Mouse (Mus musculus): ENCODE results near the gene Sim2. TPM values are rescaled to one million over a fixed set of nuclear protein-coding genes. Genes with fewer than 3 reads are reported as not detected.

Gene Sim2
- total and polyA plus RNA-seq, 2 experiments from 2014 or later = 0.27 to 0.29 TPM

DNA sequence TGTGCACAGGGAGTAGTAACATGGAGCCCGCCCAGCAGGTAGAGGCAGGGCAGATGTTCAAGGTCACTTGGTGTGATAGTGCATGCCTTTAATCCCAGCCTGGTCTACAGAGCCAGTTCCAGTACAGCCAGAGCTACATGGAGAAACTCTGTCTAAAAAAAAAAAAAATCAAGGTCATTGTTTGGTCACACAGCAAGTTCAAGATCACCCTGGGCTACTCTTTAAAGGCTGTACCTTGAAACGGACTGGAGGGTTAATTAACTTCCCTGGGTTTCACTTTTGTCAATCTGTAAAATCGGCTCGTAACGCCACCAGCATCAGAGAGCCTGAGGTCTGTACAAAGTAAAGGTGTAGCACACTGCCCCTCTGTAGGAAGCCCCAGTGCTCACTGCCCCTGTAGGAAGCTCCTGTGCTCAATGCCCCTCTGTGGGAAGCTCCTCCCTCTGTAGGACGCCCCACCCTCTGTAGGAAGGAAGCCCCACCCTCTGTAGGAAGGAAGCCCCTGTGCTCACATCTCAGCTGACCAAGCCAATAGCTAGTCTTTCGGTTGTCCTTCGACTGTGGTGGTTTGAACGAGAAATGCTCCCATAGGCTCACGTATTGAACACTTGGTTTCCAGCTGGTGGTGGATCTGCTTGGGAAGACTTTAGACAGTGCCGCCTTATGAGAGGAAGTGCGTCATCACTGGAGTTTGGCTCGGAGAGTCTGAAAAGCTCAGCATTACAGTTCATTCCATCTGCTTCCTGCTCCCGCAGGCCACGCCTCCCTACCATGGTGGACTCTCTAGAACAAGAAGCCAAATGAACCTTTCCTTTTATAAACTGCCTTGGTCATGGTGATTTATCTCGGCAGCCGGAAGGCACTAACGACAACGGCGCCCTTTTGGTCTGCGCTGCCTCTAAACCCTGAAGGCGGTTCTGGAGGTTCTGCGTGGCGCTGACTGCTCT, 18.7 kb upstream of the Sim2 start:
- Histone ChIP-seq H3K9me3 (ENCODE audit: low read length) (no peaks in the 10 kb centered on the region), H3K4me3 (ENCODE audit: low read depth, low read length) (no peak overlapping the region), H3K27me3 (ENCODE audit: insufficient read depth, low read length) (no peaks in the 10 kb centered on the region), H3K4me2 (ENCODE audit: low read depth) (no peak overlapping the region; the same call in 1 of the 2 replicates), H3K36me3 (ENCODE audit: insufficient read depth) (no peaks in the 10 kb centered on the region), H3K27ac (ENCODE audit: low read depth, low read length) (no peak overlapping the region), H3K4me1 (ENCODE audit: insufficient read depth) (no peaks in the 10 kb centered on the region), H3K9ac (no peak overlapping the region)
- 73% methylated on average over 24 of the region's 24 CpGs for WGBS
- no peak for TF ChIP-seq CTCF (IDR thresholded peaks at IDR 0.05; ENCODE audit: low read depth)
- ATAC-seq = peak; percentile 32; the same call in 1 of the 2 replicates
- peak; percentile 9 for DNase-seq

DNA sequence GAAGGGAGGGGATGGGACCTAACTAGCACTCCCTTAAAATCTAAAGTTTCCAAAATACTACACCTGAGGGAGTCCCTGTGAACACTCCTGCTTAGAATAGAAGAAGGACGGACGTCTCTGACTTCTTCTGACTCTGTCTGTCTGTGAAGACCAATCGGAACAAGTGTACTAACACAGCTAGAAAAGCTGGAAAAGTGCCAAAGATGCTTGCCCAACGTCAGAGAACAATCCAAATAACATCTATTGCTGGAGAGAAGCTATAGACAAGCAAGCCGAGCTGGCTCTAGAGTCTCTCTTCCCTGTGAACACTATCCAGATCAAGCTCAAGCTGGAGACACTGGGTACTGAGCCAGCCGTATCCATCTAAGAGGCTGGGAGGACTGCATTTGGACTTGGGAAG, 18.0 kb upstream of the Sim2 start:
- H3K36me3 ChIP-seq (ENCODE audit: insufficient read depth) = no peaks in the 10 kb centered on the region
- H3K27ac ChIP-seq (ENCODE audit: low read depth, low read length) = no peak overlapping the region
- TF ChIP-seq CTCF (IDR thresholded peaks at IDR 0.05; ENCODE audit: low read depth) = no peak
- H3K9me3 ChIP-seq (ENCODE audit: low read length) = no peaks in the 10 kb centered on the region
- DNase-seq (no peak), ATAC-seq (no peak)
- no peaks in the 10 kb centered on the region for H3K4me1 ChIP-seq (ENCODE audit: insufficient read depth)
- no peaks in the 10 kb centered on the region for H3K27me3 ChIP-seq (ENCODE audit: insufficient read depth, low read length)
- no peak overlapping the region for H3K4me3 ChIP-seq (ENCODE audit: low read depth, low read length)
- WGBS = 67% methylated on average over 6 of the region's 6 CpGs
- H3K4me2 ChIP-seq (ENCODE audit: low read depth) = no peak overlapping the region
- H3K9ac ChIP-seq = no peak overlapping the region

DNA sequence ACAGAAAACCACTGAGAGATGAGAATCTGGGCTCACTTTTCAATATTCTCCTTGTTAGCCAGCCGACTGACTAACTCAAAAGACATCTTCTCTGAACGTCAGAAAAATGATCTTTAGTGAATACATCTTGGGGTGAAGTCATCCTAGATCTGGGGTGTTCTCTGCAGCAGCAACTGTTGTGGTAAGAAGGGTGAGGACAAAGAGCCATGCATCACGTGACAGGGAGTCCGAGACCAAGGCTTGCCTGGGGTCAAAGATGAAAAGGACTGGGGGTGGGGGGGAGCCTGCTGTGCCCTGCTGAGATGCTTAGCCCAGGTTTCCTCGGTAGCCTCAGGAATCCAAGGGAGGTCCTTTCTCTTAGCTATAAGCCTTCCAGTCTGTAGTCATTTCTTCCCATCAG, 17.5 kb upstream of the Sim2 start:
- no peak overlapping the region for H3K4me3 ChIP-seq (ENCODE audit: low read depth, low read length)
- ATAC-seq (no peak), DNase-seq (no peak)
- no peaks in the 10 kb centered on the region for H3K36me3 ChIP-seq (ENCODE audit: insufficient read depth)
- 49% methylated on average over 5 of the region's 5 CpGs for WGBS
- no peak overlapping the region for H3K4me2 ChIP-seq (ENCODE audit: low read depth)
- H3K27ac ChIP-seq (ENCODE audit: low read depth, low read length) = no peak overlapping the region
- H3K9ac ChIP-seq = no peak overlapping the region
- H3K4me1 ChIP-seq (ENCODE audit: insufficient read depth) = no peaks in the 10 kb centered on the region
- H3K9me3 ChIP-seq (ENCODE audit: low read length) = no peaks in the 10 kb centered on the region
- H3K27me3 ChIP-seq (ENCODE audit: insufficient read depth, low read length) = no peaks in the 10 kb centered on the region
- TF ChIP-seq CTCF (IDR thresholded peaks at IDR 0.05; ENCODE audit: low read depth) = no peak

DNA sequence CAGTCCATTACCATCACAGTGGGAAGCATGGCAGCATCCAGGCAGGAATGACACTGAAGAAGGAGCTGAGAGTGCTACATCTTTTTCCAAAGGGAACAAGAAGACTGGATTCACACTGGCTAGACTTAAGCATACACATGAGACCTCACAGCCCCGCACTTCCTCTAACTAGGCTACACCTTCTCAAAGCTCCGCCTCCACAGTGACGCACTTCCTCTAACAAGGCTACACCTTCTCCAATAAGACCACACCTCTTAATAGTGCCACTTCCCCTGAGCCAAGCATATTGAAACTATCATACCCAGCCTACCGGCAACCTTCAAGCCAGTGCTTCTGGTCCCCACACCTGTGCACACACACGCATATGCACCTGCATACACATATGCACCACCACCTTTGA, 15.7 kb upstream of the Sim2 start:
- no peaks in the 10 kb centered on the region for H3K27me3 ChIP-seq (ENCODE audit: insufficient read depth, low read length)
- no peak for ATAC-seq
- H3K4me3 ChIP-seq (ENCODE audit: low read depth, low read length) = no peak overlapping the region
- H3K9me3 ChIP-seq (ENCODE audit: low read length) = no peaks in the 10 kb centered on the region
- no peak for DNase-seq
- H3K36me3 ChIP-seq (ENCODE audit: insufficient read depth) = no peaks in the 10 kb centered on the region
- TF ChIP-seq CTCF (IDR thresholded peaks at IDR 0.05; ENCODE audit: low read depth) = no peak
- H3K4me1 ChIP-seq (ENCODE audit: insufficient read depth) = no peaks in the 10 kb centered on the region
- no peak overlapping the region for H3K9ac ChIP-seq
- no peak overlapping the region for H3K4me2 ChIP-seq (ENCODE audit: low read depth)
- WGBS = 94% methylated on average over 5 of the region's 5 CpGs
- H3K27ac ChIP-seq (ENCODE audit: low read depth, low read length) = no peak overlapping the region

DNA sequence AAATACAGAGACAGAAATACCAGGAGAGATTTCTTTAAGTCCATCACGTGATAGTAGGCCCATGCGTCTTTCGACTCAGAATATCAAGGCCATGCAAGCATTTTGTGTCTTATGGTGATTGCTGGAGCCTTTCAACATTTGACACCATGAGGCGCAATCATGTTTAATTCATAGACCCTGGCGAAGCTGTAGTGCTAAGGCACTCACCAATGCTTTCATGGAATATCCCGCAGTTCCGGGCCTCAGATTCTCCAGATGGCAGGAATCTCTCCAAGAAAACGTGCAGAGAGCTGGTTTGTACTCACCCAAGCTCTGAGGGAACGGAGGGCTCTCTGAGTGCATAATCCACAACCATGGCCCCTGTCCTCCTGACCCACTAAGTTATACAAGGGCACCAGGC, 13.8 kb upstream of the Sim2 start:
- Histone ChIP-seq H3K36me3 (ENCODE audit: insufficient read depth) (no peaks in the 10 kb centered on the region), H3K4me1 (ENCODE audit: insufficient read depth) (no peaks in the 10 kb centered on the region), H3K9me3 (ENCODE audit: low read length) (no peaks in the 10 kb centered on the region), H3K4me3 (ENCODE audit: low read depth, low read length) (no peak overlapping the region), H3K4me2 (ENCODE audit: low read depth) (no peak overlapping the region), H3K27me3 (ENCODE audit: insufficient read depth, low read length) (peaks cover 7% of the 10 kb centered on the region), H3K9ac (no peak overlapping the region), H3K27ac (ENCODE audit: low read depth, low read length) (no peak overlapping the region)
- peak; percentile 64 for ATAC-seq
- 49% methylated on average over 9 of the region's 9 CpGs for WGBS
- no peak for TF ChIP-seq CTCF (IDR thresholded peaks at IDR 0.05; ENCODE audit: low read depth)
- DNase-seq = peak; percentile 29

DNA sequence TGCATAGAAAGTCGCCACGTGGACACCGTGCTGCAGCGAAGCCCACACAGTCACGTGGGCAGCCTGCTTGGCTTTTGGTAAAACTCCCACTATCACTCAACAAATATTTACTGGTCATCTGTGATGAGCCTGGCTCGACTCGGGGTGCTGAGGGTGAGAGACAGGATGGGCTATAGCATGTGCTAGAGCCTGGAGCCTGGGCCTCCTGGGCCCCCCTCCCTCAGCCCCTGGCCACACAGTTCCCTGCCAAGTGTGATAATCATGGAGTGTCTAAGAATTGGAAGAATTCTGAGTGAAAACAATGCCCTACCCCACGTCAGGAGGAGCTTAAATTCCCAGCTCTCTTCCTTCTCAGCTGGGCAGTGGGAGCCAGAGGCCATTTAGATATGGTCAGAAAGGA, 13.3 kb upstream of the Sim2 start:
- TF ChIP-seq CTCF (IDR thresholded peaks at IDR 0.05; ENCODE audit: low read depth) = no peak
- ATAC-seq = peak; percentile 25; the same call in 1 of the 2 replicates
- Histone ChIP-seq H3K27me3 (ENCODE audit: insufficient read depth, low read length) (peaks cover 12% of the 10 kb centered on the region), H3K4me2 (ENCODE audit: low read depth) (no peak overlapping the region), H3K9me3 (ENCODE audit: low read length) (no peaks in the 10 kb centered on the region), H3K9ac (no peak overlapping the region), H3K4me3 (ENCODE audit: low read depth, low read length) (no peak overlapping the region), H3K4me1 (ENCODE audit: insufficient read depth) (no peaks in the 10 kb centered on the region), H3K27ac (ENCODE audit: low read depth, low read length) (no peak overlapping the region), H3K36me3 (ENCODE audit: insufficient read depth) (no peaks in the 10 kb centered on the region)
- WGBS = 60% methylated on average over 8 of the region's 8 CpGs
- DNase-seq = no peak

DNA sequence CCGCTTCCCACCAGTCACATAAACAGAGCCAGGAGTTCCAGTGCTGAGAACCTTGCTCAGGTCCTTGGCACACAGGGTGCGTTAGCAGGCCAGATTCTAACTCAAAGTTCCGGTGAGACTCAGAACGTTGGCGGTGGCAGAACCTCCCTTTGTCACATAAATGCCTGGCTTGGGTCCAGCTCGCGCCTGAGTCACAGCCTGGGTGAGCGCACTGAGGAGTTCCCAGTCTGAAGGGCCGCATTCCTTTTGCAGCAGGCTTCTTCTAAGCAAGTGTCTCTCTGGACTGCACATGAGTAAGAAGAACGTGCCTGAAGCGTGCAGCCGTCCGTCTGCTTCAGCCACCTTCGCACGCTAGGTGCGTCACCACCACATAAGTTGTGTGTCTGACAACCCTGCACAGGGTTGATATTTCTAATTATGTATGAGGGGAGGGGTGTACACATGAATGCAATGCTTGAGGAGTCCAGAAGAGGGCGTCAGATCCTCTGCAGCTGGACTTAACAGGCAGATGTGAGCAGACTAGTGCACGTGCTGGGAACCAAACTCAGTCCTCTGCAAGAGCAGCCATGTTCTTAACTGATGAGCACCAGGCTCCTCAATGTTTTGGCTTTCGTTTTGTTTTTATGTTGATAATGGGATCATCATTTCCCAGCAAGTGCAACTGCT, 9.2 kb upstream of the Sim2 start:
- Histone ChIP-seq H3K36me3 (ENCODE audit: insufficient read depth) (no peaks in the 10 kb centered on the region), H3K9ac (no peak overlapping the region), H3K9me3 (ENCODE audit: low read length) (no peaks in the 10 kb centered on the region), H3K4me1 (ENCODE audit: insufficient read depth) (no peaks in the 10 kb centered on the region), H3K4me3 (ENCODE audit: low read depth, low read length) (no peak overlapping the region), H3K27ac (ENCODE audit: low read depth, low read length) (no peak overlapping the region), H3K27me3 (ENCODE audit: insufficient read depth, low read length) (peaks cover 42% of the 10 kb centered on the region), H3K4me2 (ENCODE audit: low read depth) (no peak overlapping the region)
- 0 out of 2 replicates have a peak, but pooled peaks have one; percentile 9 for TF ChIP-seq CTCF (IDR thresholded peaks at IDR 0.05; ENCODE audit: low read depth)
- no peak for DNase-seq
- no peak for ATAC-seq
- WGBS = 41% methylated on average over 19 of the region's 19 CpGs
